Mouse (Mus musculus): ENCODE data around the gene Ppp1r11.
A peak's percentile ranks its signal among the peaks of the same experiment; 100 is the strongest.

Ppp1r11 gene

GRCm38 (mm10) chr17:36915076-36915475 is 36.5 kb downstream of the Ppp1r11 start:
- DNase-seq (ENCODE audit: low spot score): no peak

DNA sequence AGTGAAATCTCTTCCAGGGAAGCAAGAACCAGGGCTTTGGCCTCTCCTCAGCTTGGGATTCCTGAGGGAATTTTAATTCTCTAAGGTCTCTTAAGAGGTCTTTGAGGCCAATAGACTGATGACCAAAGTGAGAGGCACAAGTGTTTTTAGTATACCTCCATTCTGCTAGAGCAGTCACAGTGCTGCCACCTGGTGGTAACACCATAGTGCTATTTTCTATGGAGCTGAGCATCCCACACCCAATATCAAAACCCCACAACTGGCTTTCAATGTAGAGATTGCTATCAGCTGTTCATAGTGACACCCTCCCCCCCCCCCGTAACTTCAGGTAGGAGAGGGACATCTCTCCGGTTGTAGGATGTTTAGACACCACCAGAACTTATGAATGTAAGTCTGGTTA is 37.4 kb downstream of the Ppp1r11 start:
- DNase-seq (ENCODE audit: low spot score): peak; percentile 5

DNA sequence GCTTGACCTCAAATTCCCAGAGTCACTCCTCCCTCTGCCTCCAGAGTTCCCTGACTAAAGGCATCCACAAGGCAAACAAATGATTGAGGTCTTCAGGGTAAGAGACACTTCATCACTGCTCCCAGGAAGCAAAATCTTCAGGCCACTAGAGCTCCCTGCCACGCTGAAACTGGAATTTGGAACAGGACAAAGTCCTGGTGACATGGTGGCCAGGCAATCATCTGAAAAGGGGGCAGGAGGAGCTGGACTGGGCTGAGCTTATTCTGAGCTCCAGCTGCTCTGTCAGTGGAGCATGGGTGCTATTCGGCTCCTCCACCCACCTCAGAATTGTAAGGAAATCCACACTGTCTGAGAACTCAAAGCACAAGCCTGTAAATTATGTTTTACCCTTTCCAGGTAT is 39.5 kb downstream of the Ppp1r11 start:
- no peak for DNase-seq (ENCODE audit: low spot score)

GRCm38 (mm10) chr17:36909802-36910201 is 41.7 kb downstream of the Ppp1r11 start:
- no peak for DNase-seq (ENCODE audit: low spot score)

DNA sequence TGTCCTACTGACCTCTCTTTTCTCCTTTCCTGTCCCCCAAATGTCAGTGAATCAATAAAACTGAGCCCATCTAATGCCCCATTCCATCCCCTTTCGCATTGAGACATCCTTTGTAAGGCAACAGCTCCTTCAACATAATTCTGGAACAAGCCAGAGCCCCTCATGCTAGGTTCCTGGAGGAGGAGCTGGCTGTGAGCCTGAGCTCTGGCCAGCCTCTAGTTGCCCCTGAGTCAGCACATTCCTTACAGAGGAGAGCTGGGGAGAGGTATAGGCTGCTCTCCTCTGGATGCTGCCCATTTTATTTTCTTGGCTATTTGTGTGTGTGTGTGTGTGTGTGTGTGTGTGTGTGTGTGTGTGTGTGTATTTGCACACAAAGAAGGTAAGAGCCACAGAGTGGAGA is 43.3 kb downstream of the Ppp1r11 start:
- DNase-seq (ENCODE audit: low spot score): no peak

- DNase-seq (ENCODE audit: low spot score): no peak
Observed at GRCm38 (mm10) chr17:36903651-36904050, 47.9 kb downstream of the Ppp1r11 start.

- DNase-seq (ENCODE audit: low spot score): no peak
Observed at GRCm38 (mm10) chr17:36900691-36901090, 50.9 kb downstream of the Ppp1r11 start.

- no peak for DNase-seq (ENCODE audit: low spot score)
Observed at GRCm38 (mm10) chr17:36900001-36900400, 51.5 kb downstream of the Ppp1r11 start.

GRCm38 (mm10) chr17:36899376-36899775 is 52.2 kb downstream of the Ppp1r11 start:
- DNase-seq (ENCODE audit: low spot score): no peak
